Mouse (Mus musculus) lung, adult 2 months (tissue): Measurements from ENCODE around the gene Gm26602.

Experiments
- CTCF ChIP-seq: fragments of 200-500 bp; IDR thresholded peaks from 2 replicates; pipeline ENCODE4 v1.5.1; 2011; ENCODE audit warnings: mild to moderate bottlenecking, low read length, control low read depth; ENCODE audit not compliant: insufficient read depth
- POLR2A ChIP-seq: fragments of 200-500 bp; IDR thresholded peaks from 2 replicates; pipeline ENCODE4 v1.6.1; 2011; ENCODE audit warnings: low read depth, mild to moderate bottlenecking, control low read depth, low read length, borderline replicate concordance; ENCODE audit errors: extremely low read depth

DNA sequence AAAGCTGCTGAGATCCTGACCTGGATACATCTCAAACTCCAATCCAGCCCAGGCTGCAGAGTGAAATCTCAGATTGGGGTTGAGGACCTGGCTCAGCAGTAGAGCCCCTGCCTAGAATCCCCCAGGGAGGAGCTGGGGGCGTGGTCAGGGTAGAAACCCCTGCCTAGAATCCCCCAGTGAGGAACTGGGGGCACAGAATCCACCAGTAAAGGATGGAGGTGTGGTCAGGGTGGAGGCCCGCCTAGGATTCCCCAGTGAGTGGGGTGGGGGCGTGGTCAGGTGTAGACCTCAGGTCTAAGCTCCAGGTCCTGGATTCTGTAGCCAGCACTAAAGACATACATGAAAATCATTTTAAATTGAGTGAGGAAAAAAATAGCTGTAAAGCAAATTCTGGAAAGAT, 37.8 kb upstream of the Gm26602 start:
- TF ChIP-seq POLR2A (no peak), CTCF (no peak)
